Mouse (Mus musculus) CH12.LX (cell line): Measurements from ENCODE around the gene Thrsp. TPM values are rescaled to one million over a fixed set of nuclear protein-coding genes. Genes with fewer than 3 reads are reported as not detected.

ENCODE experiments used
- DNase-seq: peaks from one replicate; pipeline ENCODE4 v3.0.0-alpha.2; 2013; ENCODE audit errors: extremely low read depth
- H3K27ac ChIP-seq: 2 replicates; pipeline ENCODE4 v1.5.1; 2012; ENCODE audit warnings: low read depth, mild to moderate bottlenecking, control low read depth, moderate library complexity; ENCODE audit not compliant: insufficient read depth
- H3K27me3 ChIP-seq: replicated peaks from 2 replicates; pipeline ENCODE3; 2012; ENCODE audit warnings: inconsistent platforms
- H3K36me3 ChIP-seq, 2 experiments: replicated peaks in 1 of 2; 2 replicates each; pipeline versions ENCODE3 to v1.6.1; 2012; ENCODE audit warnings: inconsistent platforms in 1 of 2, low read length in 1 of 2, mild to moderate bottlenecking in 1 of 2, mixed read lengths in 1 of 2, moderate library complexity in 1 of 2; ENCODE audit not compliant: control insufficient read depth in 1 of 2, insufficient read depth in 1 of 2
- H3K4me1 ChIP-seq, 2 experiments: 2 replicates each; pipeline ENCODE4 v1.6.1; 2012; ENCODE audit warnings: inconsistent platforms in 1 of 2, moderate library complexity in 1 of 2; ENCODE audit not compliant: insufficient read depth in 2 of 2, control insufficient read depth in 1 of 2
- H3K4me2 ChIP-seq: 2 replicates; pipeline ENCODE4 v1.6.1; 2012; ENCODE audit warnings: low read depth, mild to moderate bottlenecking, control low read depth; ENCODE audit not compliant: poor library complexity, insufficient read depth, severe bottlenecking
- H3K4me3 ChIP-seq, 3 experiments: fragments of 150-350 bp in 1 of 3; sonication (generic) in 1 of 3; replicated peaks in 1 of 3; 2 replicates each; pipeline versions ENCODE3 to v1.5.1; 2011 to 2012; ENCODE audit warnings: low read depth in 2 of 3, low read length in 2 of 3, mild to moderate bottlenecking in 2 of 3, moderate library complexity in 2 of 3, control low read depth in 1 of 3, improper control_type of control experiment in 1 of 3, inconsistent platforms in 1 of 3, mixed read lengths in 1 of 3; ENCODE audit not compliant: poor library complexity in 1 of 3
- H3K79me2 ChIP-seq: replicated peaks from 2 replicates; pipeline ENCODE4 v1.6.1; 2012; ENCODE audit warnings: mild to moderate bottlenecking, moderate library complexity; ENCODE audit not compliant: control insufficient read depth, poor library complexity, insufficient read depth, severe bottlenecking; ENCODE audit errors: extremely low read depth
- H3K9ac ChIP-seq: 2 replicates; pipeline ENCODE4 v1.6.1; 2012; ENCODE audit warnings: low read depth, mild to moderate bottlenecking, control low read depth, moderate library complexity; ENCODE audit not compliant: insufficient read depth
- H3K9me3 ChIP-seq: replicated peaks from 2 replicates; pipeline ENCODE3; 2012; ENCODE audit warnings: low read length, inconsistent platforms, mixed read lengths
- BHLHE40 ChIP-seq: IDR thresholded peaks from 2 replicates; pipeline ENCODE4 v1.6.1; 2011; ENCODE audit warnings: mild to moderate bottlenecking, low read depth, low read length, improper control_type of control experiment
- CTCF ChIP-seq, 2 experiments: IDR thresholded peaks in 1 of 2; conservative IDR thresholded peaks in 1 of 2; 2 replicates each; pipeline ENCODE4 v1.5.1; 2011 to 2012; ENCODE audit warnings: low read depth in 2 of 2, low read length in 2 of 2, improper control_type of control experiment in 1 of 2, inconsistent platforms in 1 of 2, mild to moderate bottlenecking in 1 of 2, moderate library complexity in 1 of 2
- E2F4 ChIP-seq: IDR thresholded peaks from 2 replicates; pipeline ENCODE4 v1.6.1; 2011; ENCODE audit warnings: low read depth, low read length, improper control_type of control experiment; ENCODE audit not compliant: insufficient replicate concordance
- HCFC1 ChIP-seq: IDR thresholded peaks from 2 replicates; pipeline ENCODE4 v1.6.1; 2012; ENCODE audit warnings: low read depth, mild to moderate bottlenecking, inconsistent platforms, low read length, improper control_type of control experiment
- JUND ChIP-seq: conservative IDR thresholded peaks from 2 replicates; pipeline ENCODE4 v1.6.1; 2011; ENCODE audit warnings: low read depth, low read length, improper control_type of control experiment
- KAT2A ChIP-seq: IDR thresholded peaks from 2 replicates; pipeline ENCODE4 v1.6.1; 2012; ENCODE audit warnings: low read length, improper control_type of control experiment, inconsistent platforms; ENCODE audit not compliant: insufficient replicate concordance
- MAFK ChIP-seq: IDR thresholded peaks from 2 replicates; pipeline ENCODE4 v1.6.1; 2011; ENCODE audit warnings: low read length, improper control_type of control experiment; ENCODE audit not compliant: insufficient replicate concordance
- NELFE ChIP-seq: IDR thresholded peaks from 2 replicates; pipeline ENCODE4 v1.6.1; 2011; ENCODE audit warnings: low read depth, low read length, improper control_type of control experiment
- POLR2A ChIP-seq: IDR thresholded peaks from 2 replicates; pipeline ENCODE4 v1.6.1; 2011; ENCODE audit warnings: low read depth, mild to moderate bottlenecking, improper control_type of control experiment, low read length
- RAD21 ChIP-seq: IDR thresholded peaks from 2 replicates; pipeline ENCODE4 v1.6.1; 2011; ENCODE audit warnings: low read depth, mild to moderate bottlenecking, low read length, improper control_type of control experiment, moderate library complexity
- SIN3A ChIP-seq: IDR thresholded peaks from 2 replicates; pipeline ENCODE4 v1.6.1; 2012; ENCODE audit warnings: low read length, improper control_type of control experiment, inconsistent platforms
- SMC3 ChIP-seq: IDR thresholded peaks from 2 replicates; pipeline ENCODE4 v1.6.1; 2011; ENCODE audit warnings: low read depth, low read length, improper control_type of control experiment
- UBTF ChIP-seq: IDR thresholded peaks from 2 replicates; pipeline ENCODE4 v1.6.1; 2012; ENCODE audit warnings: low read depth, mild to moderate bottlenecking, inconsistent platforms, low read length, improper control_type of control experiment, moderate library complexity
- USF1 ChIP-seq: IDR thresholded peaks from 2 replicates; pipeline ENCODE4 v1.6.1; 2014; ENCODE audit warnings: low read depth, mild to moderate bottlenecking, inconsistent platforms, low read length, improper control_type of control experiment
- USF2 ChIP-seq: conservative IDR thresholded peaks from 2 replicates; pipeline ENCODE4 v1.6.1; 2011; ENCODE audit warnings: low read depth, low read length, improper control_type of control experiment
- ZC3H11A ChIP-seq: IDR thresholded peaks from 2 replicates; pipeline ENCODE4 v1.6.1; 2012; ENCODE audit warnings: low read depth, mild to moderate bottlenecking, inconsistent platforms, low read length, improper control_type of control experiment
- dilution Hi-C: fragments of 300-500 bp; cut with MboI; formaldehyde crosslinking; loops from 2 replicates; pipeline ENCODE4 v1.14.3; 2020; ENCODE audit warnings: low sequenced_read_pairs; ENCODE audit not compliant: extremely low pct_unique_long_range_greater_than_20kb, extremely low pct_ligation_motif_present
- in situ Hi-C: fragments of 300-500 bp; cut with MboI; formaldehyde crosslinking; loops from 3 replicates; pipeline ENCODE4 v1.14.3; 2019; ENCODE audit warnings: low sequenced_read_pairs, low pct_ligation_motif_present, low pct_unique_long_range_greater_than_20kb, mixed read lengths
- polyA plus RNA-seq: library from polyadenylated mRNA; unstranded; fragments of >175 nt; gene quantifications from 2 replicates; pipeline ENCODE4 v1.2.1, GENCODE M21; 2012; ENCODE audit warnings: low read depth; ENCODE audit not compliant: insufficient read length
- total RNA-seq, 2 experiments: library from RNA; depleted of rRNA; stranded (reverse); fragments of 300-350 nt in 1 of 2; fragments of >200 nt in 1 of 2; gene quantifications; 2 replicates each; pipeline ENCODE4 v1.2.3; 2012 to 2014

The Thrsp gene
- total and polyA plus RNA-seq, 3 experiments: not detected

- no peak overlapping the region for H3K4me3 ChIP-seq
- peaks cover 3 to 26% of the 10 kb centered on the region in 2 experiments; a peak in 3 of 4 replicates for H3K4me1 ChIP-seq
- no peak overlapping the region for H3K27ac ChIP-seq
- in situ Hi-C loops (loop anchor here (10.0 to 25.0 kb wide), 3 partner anchors 137 to 534 kb away; partner anchors contain the start of gene Clns1a), dilution Hi-C loops (no loop called here)
- no peak overlapping the region for H3K4me2 ChIP-seq
- H3K9ac ChIP-seq: no peak overlapping the region
- no peaks in the 10 kb centered on the region for H3K27me3 ChIP-seq
- H3K36me3 ChIP-seq: no peaks in the 10 kb centered on the region
- no peaks in the 10 kb centered on the region for H3K9me3 ChIP-seq
- H3K79me2 ChIP-seq: no peaks in the 10 kb centered on the region
- no peak for DNase-seq
- no peak for TF ChIP-seq USF2
- TF ChIP-seq RAD21: peak; percentile 52
- no peak for TF ChIP-seq BHLHE40
- TF ChIP-seq SMC3: peak; percentile 19; the same call in 1 of the 2 replicates
- peak in 1 of 2 experiments; percentile 43; a peak in 2 of 4 replicates for TF ChIP-seq CTCF (conservative IDR thresholded peaks at IDR 0.05 in 1 of 2, IDR thresholded peaks at IDR 0.05 in 1 of 2; ENCODE audit: low read depth in 2 of 2, low read length in 2 of 2)
- TF ChIP-seq, all 38 proteins: peak for 3
These were observed 10.4 kb upstream of the Thrsp start for GRCm38 (mm10) chr7:97427778-97428420.

GRCm38 (mm10) chr7:97427296-97427695 is 9.8 kb upstream of the Thrsp start:
- H3K9ac ChIP-seq: no peak overlapping the region
- H3K4me2 ChIP-seq: no peak overlapping the region
- H3K79me2 ChIP-seq: no peaks in the 10 kb centered on the region
- no peaks in the 10 kb centered on the region for H3K9me3 ChIP-seq
- peaks cover 3 to 26% of the 10 kb centered on the region in 2 experiments; a peak in 3 of 4 replicates for H3K4me1 ChIP-seq
- DNase-seq: no peak
- H3K36me3 ChIP-seq: no peaks in the 10 kb centered on the region
- dilution Hi-C loops: no loop called here
- TF ChIP-seq E2F4: no peak
- TF ChIP-seq NELFE: no peak
- no peak for TF ChIP-seq POLR2A
- no peak for TF ChIP-seq JUND
- no peak for TF ChIP-seq MAFK
- no peak for TF ChIP-seq KAT2A
- no peak for TF ChIP-seq SIN3A
- in situ Hi-C loops: loop anchor here (10.0 to 25.0 kb wide), 3 partner anchors 138 to 535 kb away; partner anchors contain the start of gene Clns1a
- H3K27me3 ChIP-seq: no peaks in the 10 kb centered on the region
- no peak overlapping the region for H3K27ac ChIP-seq
- no peak overlapping the region for H3K4me3 ChIP-seq

DNA sequence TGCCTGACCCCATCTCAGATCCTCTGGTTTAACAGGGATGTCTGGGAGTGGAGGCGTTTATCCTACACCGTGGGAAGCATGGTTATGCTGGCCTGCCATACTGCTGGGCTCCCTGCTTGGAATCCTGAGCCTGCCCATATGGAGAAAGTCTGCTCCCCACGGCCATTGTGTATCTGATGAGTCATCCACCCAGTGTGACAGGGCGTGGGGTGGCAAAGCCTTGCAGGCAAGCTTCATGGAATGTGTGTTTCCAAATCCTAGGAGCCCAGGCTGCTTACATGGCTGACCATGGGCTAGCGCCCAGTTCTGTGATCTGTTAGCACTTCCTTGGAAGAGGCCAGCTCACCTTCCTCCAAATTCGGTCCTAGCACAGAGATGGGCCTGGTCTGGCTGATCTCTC is 9.0 kb upstream of the Thrsp start:
- H3K36me3 ChIP-seq: no peaks in the 10 kb centered on the region
- no peaks in the 10 kb centered on the region for H3K9me3 ChIP-seq
- H3K9ac ChIP-seq: no peak overlapping the region
- in situ Hi-C loops: loop anchor here (10.0 to 25.0 kb wide), 3 partner anchors 138 to 536 kb away; partner anchors contain the start of gene Clns1a
- TF ChIP-seq UBTF (no peak), USF1 (no peak), RAD21 (no peak), BHLHE40 (no peak), ZC3H11A (no peak), HCFC1 (no peak)
- DNase-seq: no peak
- H3K4me2 ChIP-seq: no peak overlapping the region
- H3K27me3 ChIP-seq: no peaks in the 10 kb centered on the region
- no peaks in the 10 kb centered on the region for H3K79me2 ChIP-seq
- H3K4me3 ChIP-seq: no peak overlapping the region
- dilution Hi-C loops: no loop called here
- peaks cover 3 to 26% of the 10 kb centered on the region in 2 experiments; a peak in 3 of 4 replicates for H3K4me1 ChIP-seq
- no peak overlapping the region for H3K27ac ChIP-seq
